Mouse (Mus musculus): ENCODE measurements around the gene Rara. TPM values are rescaled to one million over a fixed set of nuclear protein-coding genes. Genes with fewer than 3 reads are reported as not detected.
A peak's percentile ranks its signal among the peaks of the same experiment; 100 is the strongest.

The Rara gene
- polyA plus RNA-seq, 1 experiment: 13.5 TPM

- 47% methylated on average over 12 of the region's 12 CpGs for WGBS
- H3K4me1 ChIP-seq (ENCODE audit: control insufficient read depth, insufficient read depth, low read length): peaks cover 19% of the 10 kb centered on the region
- TF ChIP-seq POLR2A (IDR thresholded peaks at IDR 0.05; ENCODE audit: borderline replicate concordance, insufficient read depth, low read length) (no peak), CTCF (IDR thresholded peaks at IDR 0.05; ENCODE audit: borderline replicate concordance, insufficient read depth, low read depth, low read length) (no peak)
- no peak overlapping the region for H3K4me3 ChIP-seq (replicated peaks; ENCODE audit: insufficient read depth, low read depth, low read length)
- no peaks in the 10 kb centered on the region for H3K27me3 ChIP-seq (ENCODE audit: control insufficient read depth, insufficient read depth, low read length)
- no peak overlapping the region for H3K27ac ChIP-seq (ENCODE audit: insufficient read depth, low read length)
- DNase-seq: peak; percentile 32 to 35
These were observed 1.7 kb upstream of the Rara start for GRCm38 (mm10) chr11:98925868-98926311.

GRCm38 (mm10) chr11:98926553-98926952, 1.1 kb upstream of the Rara start:
- Histone ChIP-seq H3K27ac (ENCODE audit: insufficient read depth, low read length) (no peak overlapping the region), H3K4me1 (ENCODE audit: control insufficient read depth, insufficient read depth, low read length) (peaks cover 25% of the 10 kb centered on the region), H3K4me3 (replicated peaks; ENCODE audit: insufficient read depth, low read depth, low read length) (no peak overlapping the region), H3K27me3 (ENCODE audit: control insufficient read depth, insufficient read depth, low read length) (no peaks in the 10 kb centered on the region)
- TF ChIP-seq CTCF (IDR thresholded peaks at IDR 0.05; ENCODE audit: borderline replicate concordance, insufficient read depth, low read depth, low read length): no peak
- no peak for TF ChIP-seq POLR2A (IDR thresholded peaks at IDR 0.05; ENCODE audit: borderline replicate concordance, insufficient read depth, low read length)
- DNase-seq: no peak
- 94% methylated on average over 7 of the region's 7 CpGs for WGBS

GRCm38 (mm10) chr11:98928186-98928893, 722 bp downstream of the Rara start:
- TF ChIP-seq CTCF (IDR thresholded peaks at IDR 0.05; ENCODE audit: borderline replicate concordance, insufficient read depth, low read depth, low read length) (no peak), POLR2A (IDR thresholded peaks at IDR 0.05; ENCODE audit: borderline replicate concordance, insufficient read depth, low read length) (no peak)
- H3K27ac ChIP-seq (ENCODE audit: insufficient read depth, low read length): peak overlapping the region; percentile 78
- peaks cover 39% of the 10 kb centered on the region for H3K4me1 ChIP-seq (ENCODE audit: control insufficient read depth, insufficient read depth, low read length)
- DNase-seq: peak; percentile 72 to 79
- no peaks in the 10 kb centered on the region for H3K27me3 ChIP-seq (ENCODE audit: control insufficient read depth, insufficient read depth, low read length)
- peak overlapping the region; percentile 87 for H3K4me3 ChIP-seq (replicated peaks; ENCODE audit: insufficient read depth, low read depth, low read length)
- 8% methylated on average over 12 of the region's 12 CpGs for WGBS

GRCm38 (mm10) chr11:98929503-98929902, 1.9 kb downstream of the Rara start:
- H3K27ac ChIP-seq (ENCODE audit: insufficient read depth, low read length): peak overlapping the region; percentile 78
- peaks cover 47% of the 10 kb centered on the region for H3K4me1 ChIP-seq (ENCODE audit: control insufficient read depth, insufficient read depth, low read length)
- peak; percentile 85 to 87 for DNase-seq
- peak overlapping the region; percentile 87 for H3K4me3 ChIP-seq (replicated peaks; ENCODE audit: insufficient read depth, low read depth, low read length)
- TF ChIP-seq POLR2A (IDR thresholded peaks at IDR 0.05; ENCODE audit: borderline replicate concordance, insufficient read depth, low read length) (peak; percentile 33; the same call in 1 of the 2 replicates), CTCF (IDR thresholded peaks at IDR 0.05; ENCODE audit: borderline replicate concordance, insufficient read depth, low read depth, low read length) (no peak)
- no peaks in the 10 kb centered on the region for H3K27me3 ChIP-seq (ENCODE audit: control insufficient read depth, insufficient read depth, low read length)
- WGBS: 2% methylated on average over 9 of the region's 9 CpGs

- TF ChIP-seq CTCF (IDR thresholded peaks at IDR 0.05; ENCODE audit: borderline replicate concordance, insufficient read depth, low read depth, low read length) (no peak), POLR2A (IDR thresholded peaks at IDR 0.05; ENCODE audit: borderline replicate concordance, insufficient read depth, low read length) (no peak)
- peaks cover 48% of the 10 kb centered on the region for H3K4me1 ChIP-seq (ENCODE audit: control insufficient read depth, insufficient read depth, low read length)
- 6% methylated on average over 7 of the region's 7 CpGs for WGBS
- H3K4me3 ChIP-seq (replicated peaks; ENCODE audit: insufficient read depth, low read depth, low read length): peak overlapping the region; percentile 87
- H3K27ac ChIP-seq (ENCODE audit: insufficient read depth, low read length): peak overlapping the region; percentile 78
- DNase-seq: peak; percentile 87 to 93
- no peaks in the 10 kb centered on the region for H3K27me3 ChIP-seq (ENCODE audit: control insufficient read depth, insufficient read depth, low read length)
These were observed 2.5 kb downstream of the Rara start for GRCm38 (mm10) chr11:98930127-98930601.

GRCm38 (mm10) chr11:98930773-98931512, 3.3 kb downstream of the Rara start:
- Histone ChIP-seq H3K27ac (ENCODE audit: insufficient read depth, low read length) (peak overlapping the region; percentile 78), H3K4me3 (replicated peaks; ENCODE audit: insufficient read depth, low read depth, low read length) (no peak overlapping the region), H3K27me3 (ENCODE audit: control insufficient read depth, insufficient read depth, low read length) (no peaks in the 10 kb centered on the region), H3K4me1 (ENCODE audit: control insufficient read depth, insufficient read depth, low read length) (peaks cover 53% of the 10 kb centered on the region)
- TF ChIP-seq CTCF (IDR thresholded peaks at IDR 0.05; ENCODE audit: borderline replicate concordance, insufficient read depth, low read depth, low read length): no peak
- no peak for TF ChIP-seq POLR2A (IDR thresholded peaks at IDR 0.05; ENCODE audit: borderline replicate concordance, insufficient read depth, low read length)
- DNase-seq: peak; percentile 56 to 61
- 8% methylated on average over 10 of the region's 10 CpGs for WGBS

GRCm38 (mm10) chr11:98931513-98932292, 4.1 kb downstream of the Rara start:
- WGBS: 19% methylated on average over 7 of the region's 7 CpGs
- Histone ChIP-seq H3K27me3 (ENCODE audit: control insufficient read depth, insufficient read depth, low read length) (no peaks in the 10 kb centered on the region), H3K4me1 (ENCODE audit: control insufficient read depth, insufficient read depth, low read length) (peaks cover 60% of the 10 kb centered on the region), H3K4me3 (replicated peaks; ENCODE audit: insufficient read depth, low read depth, low read length) (no peak overlapping the region), H3K27ac (ENCODE audit: insufficient read depth, low read length) (peak overlapping the region; percentile 78)
- DNase-seq: peak in 1 of 2 experiments; percentile 55
- TF ChIP-seq POLR2A (IDR thresholded peaks at IDR 0.05; ENCODE audit: borderline replicate concordance, insufficient read depth, low read length) (no peak), CTCF (IDR thresholded peaks at IDR 0.05; ENCODE audit: borderline replicate concordance, insufficient read depth, low read depth, low read length) (no peak)

Measured in cerebellum, adult 2 months (tissue).